Mouse (Mus musculus) B cell, adult 62 days (primary cell): Measurements from ENCODE around the gene Megf9. TPM values are rescaled to one million over a fixed set of nuclear protein-coding genes. Genes with fewer than 3 reads are reported as not detected.

Experiments used
- total RNA-seq: library from RNA; stranded (reverse); gene quantifications from 4 replicates; pipeline ENCODE4 v1.2.4, GENCODE M21; 2023

Megf9 gene
- total RNA-seq, result 8.1 to 13.6 TPM (median 10.3 TPM) in 4 replicates

GRCm38 (mm10) chr4:70534891-70535269, at the start of gene Megf9:
Gene Megf9, minus strand, starts transcription at chr4:70534995.

GRCm38 (mm10) chr4:70409994-70410721, 124.6 kb downstream of the Megf9 start, which contains the start of gene Cdk5rap2:
Gene Cdk5rap2, minus strand, starts transcription at chr4:70410443.

Other genes with a start within 250 kb of the Megf9 start
- gene Cdk5rap2, start 124.6 kb downstream of the Megf9 start, total RNA-seq, result 40.2 to 47.4 TPM (median 40.9 TPM) in 4 replicates